Comparison of ENCODE assay signal across 10 mouse cellular contexts in genomic region chr2:152056368-152057251, GRCm38 (mm10). TPM values are rescaled to one million over a fixed set of nuclear protein-coding genes. Genes with fewer than 3 reads are reported as not detected.
DNase-seq lines count a peak whose midpoint lies in the region; ATAC-seq lines count a peak whose summit lies in the region.
"Had no signal": no experiment of that assay in that cellular context is flagged by ENCODE, and none has a peak within 500 bp of the region (broad histone marks: within the 10 kb centered on the region; RNA-seq: fewer than 3 reads in every experiment).

No protein-coding gene starts in this region.

- 59% methylated on average over 22 of the region's 22 CpGs for WGBS in heart, embryonic 10.5 days
- 65% methylated on average over 22 of the region's 22 CpGs for WGBS in neural tube, embryonic 12.5 days

- peak overlapping the region; percentile 16; the same call in 1 of the 2 replicates for H3K4me2 ChIP-seq in neural tube, embryonic 12.5 days (replicated peaks)

- H3K4me3 ChIP-seq in heart, embryonic 10.5 days, result no peak overlapping the region
- H3K4me3 ChIP-seq in neural tube, embryonic 12.5 days, result no peak overlapping the region
- H3K4me3 ChIP-seq: heart, adult 2 months had no signal

- DNase-seq in heart, embryonic 10.5 days (ENCODE audit: low spot score), result no peak
- no peak for DNase-seq in heart, postnatal 14 days
- peak; percentile 82 for DNase-seq in cerebellum, adult 11 months
- peak; percentile 65 for DNase-seq in gastrocnemius, postnatal 25 days
- DNase-seq in testis, postnatal 14 days (ENCODE audit: low spot score), result no peak
- no peak for DNase-seq in T-cell, adult 2 months (ENCODE audit: low spot score)
- DNase-seq in left cerebral cortex, adult 8-10 months (ENCODE audit: low spot score in 2 of 2), result no peak
- DNase-seq: kidney, adult 18-20 months had no signal

- H3K9ac ChIP-seq in neural tube, embryonic 12.5 days, result 0 out of 2 replicates have a peak overlapping the region, but pooled peaks have one; percentile 26

- intact Hi-C loops in heart, postnatal 14 days (cut with DNase I), result no loop called here

- no peaks in the 10 kb centered on the region for H3K9me3 ChIP-seq in heart, embryonic 10.5 days
- H3K9me3 ChIP-seq in neural tube, embryonic 12.5 days, result no peaks in the 10 kb centered on the region

- H3K4me1 ChIP-seq in heart, embryonic 10.5 days, result peaks cover 5% of the 10 kb centered on the region; the same call in 1 of the 2 replicates
- H3K4me1 ChIP-seq in neural tube, embryonic 12.5 days, result peaks cover 32% of the 10 kb centered on the region

- ATAC-seq in neural tube, embryonic 12.5 days (ENCODE audit: low FRiP score, low read depth), result peak; percentile 19; the same call in 1 of the 2 replicates

- peaks cover 74% of the 10 kb centered on the region for H3K27me3 ChIP-seq in heart, embryonic 10.5 days (ENCODE audit: insufficient read depth, poor library complexity, severe bottlenecking)
- peaks cover 26% of the 10 kb centered on the region for H3K27me3 ChIP-seq in neural tube, embryonic 12.5 days (replicated peaks)

- H3K36me3 ChIP-seq in heart, embryonic 10.5 days, result no peaks in the 10 kb centered on the region
- H3K36me3 ChIP-seq in neural tube, embryonic 12.5 days, result no peaks in the 10 kb centered on the region

- H3K27ac ChIP-seq in heart, embryonic 10.5 days, result peak overlapping the region; percentile 53; the same call in 1 of the 2 replicates
- H3K27ac ChIP-seq in neural tube, embryonic 12.5 days, result no peak overlapping the region
- H3K27ac ChIP-seq: heart, adult 2 months had no signal

RNA-seq across cellular contexts. Expression of gene Scrt2, which starts 24.7 kb away (rescaled TPM):
- not detected in 2 replicates for polyA plus RNA-seq in heart, embryonic 10.5 days (2016; fragmentation: Nextera tagmentation; extraction: Ambion mirVana)
- not detected for total RNA-seq in heart, postnatal 14 days (2021)
- not detected for total RNA-seq in gastrocnemius, postnatal 25 days (2021)
- 34.5 and 35.4 TPM in 2 replicates for polyA plus RNA-seq in neural tube, embryonic 12.5 days (2016; fragmentation: Nextera tagmentation; extraction: Ambion mirVana)
- total RNA-seq in left cerebral cortex, adult 8-10 months (2022), result 10 to 100 TPM; 17.9 to 22.5 (median 20.4) TPM
- total RNA-seq: heart, adult 2 months had no signal
- polyA plus RNA-seq: heart, adult 2 months had no signal

RNA-seq across cellular contexts. Expression of gene Srxn1, which starts 48.7 kb away (rescaled TPM):
- polyA plus RNA-seq in heart, embryonic 10.5 days (2016; fragmentation: Nextera tagmentation; extraction: Ambion mirVana), result 8.1 and 9.1 TPM in 2 replicates
- total RNA-seq in heart, postnatal 14 days (2021), result 10 to 100 TPM in 1 of 2 experiments, 1 to 10 TPM in 1; 9.8 to 11.9 TPM
- total RNA-seq in gastrocnemius, postnatal 25 days (2021), result 10 to 100 TPM; 18.8 to 24.8 TPM
- 19.5 and 20.2 TPM in 2 replicates for polyA plus RNA-seq in neural tube, embryonic 12.5 days (2016; fragmentation: Nextera tagmentation; extraction: Ambion mirVana)
- total RNA-seq in left cerebral cortex, adult 8-10 months (2022), result 100 to 1,000 TPM in 1 of 4 experiments, 10 to 100 TPM in 3; 84.6 to 103 (median 91.5) TPM

Comparison
In these comparisons a context has a peak if more than half of its experiments do, and no peak if none do; other contexts are left out.
1. DNase-seq: peak in cerebellum, adult 11 months (single experiment) and gastrocnemius, postnatal 25 days (single experiment); none in heart, embryonic 10.5 days (single experiment), heart, postnatal 14 days (0 of 2), testis, postnatal 14 days (single experiment), T-cell, adult 2 months (single experiment) and left cerebral cortex, adult 8-10 months (0 of 2).
2. RNA of gene Scrt2, which starts 24.7 kb away (total RNA-seq): 17.9 to 22.5 TPM in left cerebral cortex, adult 8-10 months; not detected in heart, postnatal 14 days and not detected in gastrocnemius, postnatal 25 days; every median in the first group is over 10 times any median in the second.